Mouse (Mus musculus) spleen, postnatal 36 days (tissue): ENCODE data around the gene Dut.

Experiments used
- DNase-seq, 2 experiments: peaks; one replicate each; pipeline ENCODE4 v3.0.0; 2022; ENCODE audit warnings: low spot score in 2 of 2, mixed read lengths in 1 of 2

Dut gene

GRCm38 (mm10) chr2:125303764-125304384 lies 56.9 kb downstream of the Dut start:
- DNase-seq, result no peak

- no peak for DNase-seq
Observed at GRCm38 (mm10) chr2:125304746-125305145, 57.8 kb downstream of the Dut start.

- DNase-seq, result no peak
Observed at GRCm38 (mm10) chr2:125305671-125306070, 58.7 kb downstream of the Dut start.
